Mouse (Mus musculus) liver, adult (tissue): ENCODE measurements around the gene Slc38a10.

ENCODE experiments used
- GATA4 ChIP-seq: IDR thresholded peaks from 2 replicates; pipeline ENCODE4 v1.6.1; 2014; ENCODE audit warnings: mild to moderate bottlenecking, low read length; ENCODE audit not compliant: insufficient replicate concordance

Gene Slc38a10

GRCm38 (mm10) chr11:120184371-120185315 is 33.5 kb upstream of the Slc38a10 start:
- TF ChIP-seq GATA4 = no peak; the same call in 1 of the 2 replicates

GRCm38 (mm10) chr11:120183708-120184107 is 32.6 kb upstream of the Slc38a10 start:
- no peak for TF ChIP-seq GATA4

- no peak for TF ChIP-seq GATA4
These were observed 32.0 kb upstream of the Slc38a10 start for GRCm38 (mm10) chr11:120183180-120183579.

GRCm38 (mm10) chr11:120182396-120183030 is 31.4 kb upstream of the Slc38a10 start:
- no peak for TF ChIP-seq GATA4

GRCm38 (mm10) chr11:120181379-120181778 is 30.2 kb upstream of the Slc38a10 start:
- no peak for TF ChIP-seq GATA4

DNA sequence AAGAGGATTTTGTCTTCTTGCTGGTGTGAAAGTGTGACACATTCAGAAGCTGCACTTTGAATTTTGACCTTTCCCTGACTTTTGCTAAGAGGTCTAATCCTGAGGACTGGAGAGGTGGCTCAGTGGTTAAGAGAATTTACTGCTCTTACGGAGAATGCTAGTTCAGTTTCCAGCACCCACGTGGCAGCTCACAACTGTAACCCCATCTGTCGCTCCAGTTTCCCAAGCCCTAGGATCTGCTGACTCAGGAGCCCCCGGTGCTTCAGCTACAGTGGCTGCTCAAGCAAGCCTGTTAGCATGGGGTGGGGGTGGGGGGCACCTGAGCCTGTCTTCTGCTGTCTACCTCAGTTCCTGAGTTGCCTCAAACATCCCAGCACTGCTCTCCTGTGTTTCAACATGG is 28.2 kb upstream of the Slc38a10 start:
- TF ChIP-seq GATA4 = no peak

- no peak for TF ChIP-seq GATA4
These were observed 24.8 kb upstream of the Slc38a10 start for GRCm38 (mm10) chr11:120175948-120176347.

DNA sequence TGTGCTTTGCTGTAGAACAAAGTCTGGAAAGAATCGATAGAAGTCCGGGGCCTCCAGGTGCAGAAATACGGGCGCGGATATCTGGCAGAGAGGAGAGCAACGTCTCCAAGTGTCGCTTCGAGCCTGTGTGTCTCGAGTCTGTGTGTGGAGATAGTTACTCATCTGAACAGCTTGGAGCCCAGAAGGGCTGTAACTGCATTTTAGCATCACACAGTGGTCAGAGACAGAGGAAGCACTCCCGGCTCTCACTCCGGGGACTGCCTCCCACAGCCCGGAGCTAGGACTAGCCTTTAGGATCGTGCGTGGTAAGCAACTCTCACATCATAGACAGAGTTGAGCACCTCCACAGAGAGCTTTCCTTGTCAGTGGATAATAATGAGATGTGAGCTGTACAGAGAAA is 22.1 kb upstream of the Slc38a10 start:
- no peak for TF ChIP-seq GATA4

- TF ChIP-seq GATA4 = no peak
These were observed 20.0 kb upstream of the Slc38a10 start for GRCm38 (mm10) chr11:120171168-120171567.

DNA sequence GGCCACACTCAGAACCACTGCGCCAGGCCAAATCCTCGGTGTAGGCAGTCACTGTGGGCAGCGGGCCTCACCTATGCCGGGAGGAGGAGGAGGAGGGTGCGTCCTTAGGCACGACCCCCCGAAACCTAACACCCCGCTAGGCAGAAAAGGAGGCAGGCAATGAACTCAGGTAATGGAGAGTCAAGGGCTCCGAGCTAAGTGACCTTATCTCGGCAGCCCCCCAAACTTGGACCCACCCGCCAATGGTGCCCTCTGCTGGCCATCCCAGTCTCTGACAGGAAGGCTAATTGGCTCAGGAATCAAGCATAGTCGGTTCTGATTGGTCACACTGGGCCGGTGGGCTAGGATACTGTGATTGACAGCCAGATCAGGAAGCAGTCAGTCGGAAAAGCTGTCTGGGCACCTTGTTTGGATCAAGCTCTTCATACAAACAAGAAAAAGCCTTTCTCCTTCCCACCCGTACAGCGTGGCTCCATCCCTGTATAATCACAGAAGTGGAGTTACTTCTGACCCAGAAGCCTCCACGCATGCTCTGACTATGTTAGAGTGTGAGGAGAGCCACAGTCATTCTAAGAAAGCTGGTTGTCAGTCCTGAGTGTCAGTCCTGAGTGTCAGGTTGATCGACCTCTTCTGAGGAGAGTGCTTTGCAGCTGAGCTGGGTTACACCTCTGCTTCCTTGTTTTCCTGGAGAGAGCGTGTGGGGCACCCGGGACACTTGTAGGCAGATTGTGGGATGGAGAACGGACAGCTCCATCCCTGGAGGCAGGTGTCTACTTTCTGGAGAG is 18.3 kb upstream of the Slc38a10 start:
- TF ChIP-seq GATA4 = no peak

DNA sequence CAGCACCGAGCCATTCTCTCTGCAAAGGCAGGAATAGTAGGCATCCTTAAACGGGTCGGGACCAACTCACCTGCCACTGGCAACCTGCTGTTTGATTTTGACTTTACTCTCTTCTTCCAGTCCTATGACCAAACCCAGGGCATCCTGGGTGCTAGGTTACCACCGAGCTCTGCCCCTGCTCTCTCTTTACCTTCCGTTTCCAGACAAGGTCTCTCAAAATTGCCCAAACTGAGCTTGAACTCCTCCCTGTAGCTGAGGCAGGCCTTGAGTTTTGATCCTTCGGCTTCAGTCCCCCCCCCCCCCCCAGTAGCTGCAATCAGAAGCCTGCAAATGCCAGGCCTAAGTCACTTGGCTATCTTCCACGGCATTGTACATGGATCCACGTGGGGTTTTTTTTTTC is 17.4 kb upstream of the Slc38a10 start:
- TF ChIP-seq GATA4 = no peak

- TF ChIP-seq GATA4 = no peak
These were observed 16.8 kb upstream of the Slc38a10 start for GRCm38 (mm10) chr11:120167921-120168356.

- TF ChIP-seq GATA4 = no peak
These were observed 15.9 kb upstream of the Slc38a10 start for GRCm38 (mm10) chr11:120167059-120167458.

DNA sequence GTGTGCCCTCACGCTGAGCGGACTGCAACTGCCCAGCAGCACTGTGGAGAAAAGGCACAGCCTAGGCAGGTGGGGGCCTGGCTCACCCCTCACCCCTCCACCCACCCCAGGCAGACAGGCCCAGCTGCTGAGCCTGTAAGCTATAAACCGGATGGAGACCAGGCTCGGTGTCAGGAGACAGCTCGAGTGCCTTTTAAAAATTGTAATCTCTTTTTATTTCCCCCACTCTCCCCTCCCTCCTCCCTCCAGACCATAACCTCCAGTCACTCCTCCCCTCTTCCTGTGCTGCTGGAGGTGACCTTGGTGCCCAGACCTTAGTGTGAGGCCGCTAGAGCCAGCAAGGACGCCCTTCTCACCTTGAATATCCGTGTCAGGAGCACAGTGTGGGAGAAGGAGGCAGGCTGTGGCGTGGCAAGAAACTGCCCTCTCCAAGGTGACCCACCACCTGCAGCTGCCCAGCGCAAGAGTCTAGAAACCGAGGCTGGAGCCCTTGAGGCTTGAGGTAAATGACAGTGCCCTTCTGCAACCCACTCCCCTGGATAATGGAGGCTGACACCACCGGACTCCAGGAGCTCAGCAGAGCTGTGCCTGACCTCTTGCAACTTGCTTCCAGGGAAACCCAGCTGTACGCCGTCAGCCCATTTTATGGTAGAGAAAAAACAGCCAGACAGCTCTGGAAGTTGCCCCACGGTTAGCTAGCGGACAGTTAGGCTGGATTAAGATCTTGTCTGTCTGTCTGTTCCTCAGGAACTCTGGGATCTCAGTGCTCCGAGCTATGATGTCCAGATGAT is 13.5 kb upstream of the Slc38a10 start:
- no peak for TF ChIP-seq GATA4

- no peak for TF ChIP-seq GATA4
These were observed 12.9 kb upstream of the Slc38a10 start for GRCm38 (mm10) chr11:120164028-120164427.

DNA sequence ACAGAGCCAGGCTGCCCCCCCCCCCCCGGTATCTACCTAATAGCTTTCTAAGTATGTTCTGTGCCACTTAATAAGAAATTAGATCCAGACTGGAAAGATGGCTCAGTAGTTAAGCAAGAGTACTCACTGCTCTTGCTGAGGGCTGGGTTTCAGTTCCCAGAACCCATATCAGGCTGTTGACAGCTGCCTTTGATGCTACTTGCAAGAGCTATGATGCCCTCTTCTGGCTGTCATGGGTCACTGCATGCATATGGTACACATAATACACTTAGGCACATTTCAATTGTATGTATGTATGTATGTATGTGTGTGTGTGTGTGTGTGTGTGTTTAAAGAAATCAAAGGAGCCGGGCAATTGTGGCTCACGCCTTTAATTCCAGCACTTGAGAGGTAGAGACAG is 12.1 kb upstream of the Slc38a10 start:
- no peak for TF ChIP-seq GATA4
